Mouse (Mus musculus) mouse embryonic stem cell (cell line): ENCODE data around the gene Mta2.

ENCODE experiments used
- in situ Hi-C, 2 experiments: fragments of 300-500 bp; cut with MboI; formaldehyde crosslinking; loops; 1 replicate in 1 of 2; 3 replicates in 1 of 2; pipeline ENCODE4 v1.14.3; 2019 to 2020; ENCODE audit warnings: low sequenced_read_pairs in 2 of 2, low pct_unique_long_range_greater_than_20kb in 1 of 2, mixed read lengths in 1 of 2; ENCODE audit not compliant: unreplicated experiment in 1 of 2

Gene Mta2

GRCm38 (mm10) chr19:8984255-8984868, 42.7 kb downstream of the Mta2 start:
- in situ Hi-C loops: loop anchor here in 1 of 2 experiments (5.0 kb wide), 1 partner anchor 93 kb away; no protein-coding TSS in a partner anchor

GRCm38 (mm10) chr19:8985891-8986290, 44.2 kb downstream of the Mta2 start:
- in situ Hi-C loops: no loop called here

- in situ Hi-C loops: no loop called here
Observed at GRCm38 (mm10) chr19:8987816-8988215, 46.1 kb downstream of the Mta2 start.

- in situ Hi-C loops: no loop called here
Observed at GRCm38 (mm10) chr19:8988346-8989065, 46.8 kb downstream of the Mta2 start.

GRCm38 (mm10) chr19:8989066-8989566, 47.4 kb downstream of the Mta2 start, which contains the start of gene Ahnak:
Ahnak (plus strand) TSS chr19:8989284.
- in situ Hi-C loops: no loop called here

GRCm38 (mm10) chr19:8989567-8990431, 48.1 kb downstream of the Mta2 start:
- in situ Hi-C loops: loop anchor here in 1 of 2 experiments (5.0 kb wide), 1 partner anchor 88 kb away; no protein-coding TSS in a partner anchor

GRCm38 (mm10) chr19:8990432-8991102, 48.9 kb downstream of the Mta2 start:
- in situ Hi-C loops: loop anchor here in 1 of 2 experiments (5.0 kb wide), 1 partner anchor 87 kb away; no protein-coding TSS in a partner anchor

GRCm38 (mm10) chr19:8991245-8991870, 49.7 kb downstream of the Mta2 start:
- in situ Hi-C loops: loop anchor here in 1 of 2 experiments (5.0 kb wide), 1 partner anchor 86 kb away; no protein-coding TSS in a partner anchor

GRCm38 (mm10) chr19:8991871-8992735, 50.4 kb downstream of the Mta2 start:
- in situ Hi-C loops: loop anchor here in 1 of 2 experiments (5.0 kb wide), 1 partner anchor 85 kb away; no protein-coding TSS in a partner anchor

GRCm38 (mm10) chr19:8992769-8993624, 51.3 kb downstream of the Mta2 start:
- in situ Hi-C loops: loop anchor here in 1 of 2 experiments (5.0 kb wide), 1 partner anchor 84 kb away; no protein-coding TSS in a partner anchor

GRCm38 (mm10) chr19:8993625-8993912, 51.9 kb downstream of the Mta2 start:
- in situ Hi-C loops: loop anchor here in 1 of 2 experiments (5.0 kb wide), 1 partner anchor 84 kb away; no protein-coding TSS in a partner anchor

GRCm38 (mm10) chr19:8994813-8995607, 53.3 kb downstream of the Mta2 start:
- in situ Hi-C loops: loop anchor here in 1 of 2 experiments (5.0 kb wide), 1 partner anchor 82 kb away; no protein-coding TSS in a partner anchor

- in situ Hi-C loops: no loop called here
Observed at GRCm38 (mm10) chr19:8996601-8997000, 54.9 kb downstream of the Mta2 start.

GRCm38 (mm10) chr19:8997546-8997945, 55.9 kb downstream of the Mta2 start:
- in situ Hi-C loops: no loop called here

GRCm38 (mm10) chr19:8998546-8998945, 56.9 kb downstream of the Mta2 start:
- in situ Hi-C loops: no loop called here
